Mouse (Mus musculus) forebrain, embryonic 11.5 days (tissue): ENCODE data around the gene Runx3. TPM values are rescaled to one million over a fixed set of nuclear protein-coding genes. Genes with fewer than 3 reads are reported as not detected.

ENCODE experiments used
- ATAC-seq: fragments of 200-750 bp; cut with Nextera tagmentation; replicated peaks from 2 replicates; pipeline ENCODE4 v1.8.0; 2017; ENCODE audit warnings: moderate TSS enrichment; ENCODE audit not compliant: low FRiP score
- DNase-seq: peaks from one replicate; pipeline ENCODE4 v3.0.0-alpha.2; 2017; ENCODE audit warnings: low spot score
- H3K27ac ChIP-seq: fragments of 300-500 bp; sonication (generic); 2 replicates; pipeline ENCODE4 v1.5.1; 2014; ENCODE audit warnings: low read depth, low read length
- H3K27me3 ChIP-seq: fragments of 300-500 bp; sonication (generic); 2 replicates; pipeline ENCODE4 v1.6.1; 2014; ENCODE audit warnings: mild to moderate bottlenecking, low read length, mixed read lengths; ENCODE audit not compliant: control insufficient read depth, insufficient read depth
- H3K36me3 ChIP-seq: fragments of 300-500 bp; sonication (generic); 2 replicates; pipeline ENCODE4 v1.6.1; 2014; ENCODE audit warnings: mild to moderate bottlenecking, low read length, moderate library complexity, mixed read lengths; ENCODE audit not compliant: control insufficient read depth, insufficient read depth
- H3K4me1 ChIP-seq: fragments of 300-500 bp; sonication (generic); replicated peaks from 2 replicates; pipeline ENCODE4 v1.6.1; 2014; ENCODE audit warnings: low read length, mixed read lengths; ENCODE audit not compliant: control insufficient read depth, insufficient read depth
- H3K4me2 ChIP-seq: fragments of 300-500 bp; sonication (generic); 2 replicates; pipeline ENCODE4 v1.6.1; 2014; ENCODE audit warnings: low read depth, mild to moderate bottlenecking, low read length, moderate library complexity, mixed read lengths; ENCODE audit not compliant: severe bottlenecking
- H3K4me3 ChIP-seq: fragments of 300-500 bp; sonication (generic); 2 replicates; pipeline ENCODE4 v1.5.1; 2014; ENCODE audit warnings: low read depth, low read length
- H3K9ac ChIP-seq: fragments of 300-500 bp; sonication (generic); 2 replicates; pipeline ENCODE4 v1.6.1; 2014; ENCODE audit warnings: low read length
- H3K9me3 ChIP-seq: fragments of 300-500 bp; sonication (generic); 2 replicates; pipeline ENCODE4 v1.6.1; 2016; ENCODE audit warnings: low read length, mixed read lengths; ENCODE audit not compliant: control insufficient read depth
- WGBS: fragments of 180-500 bp; shearing (Covaris S2); extraction: QIAGEN DNeasy Blood & Tissue Kit; methylation state at CpG from one replicate; pipeline ENCODE4 v1.1.7; 2014; 5-methylcytosine and 5-hydroxymethylcytosine counted together
- polyA plus RNA-seq: library from polyadenylated mRNA; unstranded; fragments of >200 nt; fragmentation: Nextera tagmentation; extraction: Ambion mirVana; gene quantifications from 2 replicates; pipeline ENCODE4 v1.2.1, GENCODE M21; 2014

Gene Runx3
- polyA plus RNA-seq, 1 experiment from 2014 or later: 0.04 TPM

- 62% methylated on average over 7 of the region's 7 CpGs for WGBS
- no peak overlapping the region for H3K4me3 ChIP-seq
- H3K27me3 ChIP-seq: no peaks in the 10 kb centered on the region
- no peak overlapping the region for H3K4me2 ChIP-seq
- H3K9ac ChIP-seq: no peak overlapping the region
- DNase-seq (no peak), ATAC-seq (no peak)
- H3K4me1 ChIP-seq: peaks cover 3% of the 10 kb centered on the region; the same call in 1 of the 2 replicates
- no peaks in the 10 kb centered on the region for H3K36me3 ChIP-seq
- H3K9me3 ChIP-seq: no peaks in the 10 kb centered on the region
- no peak overlapping the region for H3K27ac ChIP-seq
These were observed 39.9 kb upstream of the Runx3 start for GRCm38 (mm10) chr4:135080641-135080920.

GRCm38 (mm10) chr4:135083089-135083488 is 37.4 kb upstream of the Runx3 start:
- Histone ChIP-seq H3K4me1 (peaks cover 3% of the 10 kb centered on the region; the same call in 1 of the 2 replicates), H3K27me3 (no peaks in the 10 kb centered on the region), H3K4me3 (no peak overlapping the region), H3K9me3 (no peaks in the 10 kb centered on the region), H3K27ac (no peak overlapping the region), H3K9ac (no peak overlapping the region), H3K4me2 (no peak overlapping the region), H3K36me3 (no peaks in the 10 kb centered on the region)
- DNase-seq: no peak
- 80% methylated on average over 6 of the region's 6 CpGs for WGBS
- no peak for ATAC-seq

- Histone ChIP-seq H3K9me3 (no peaks in the 10 kb centered on the region), H3K27me3 (no peaks in the 10 kb centered on the region), H3K36me3 (no peaks in the 10 kb centered on the region), H3K27ac (no peak overlapping the region), H3K9ac (no peak overlapping the region), H3K4me3 (no peak overlapping the region), H3K4me1 (no peaks in the 10 kb centered on the region), H3K4me2 (no peak overlapping the region)
- no peak for DNase-seq
- no peak for ATAC-seq
- WGBS: 77% methylated on average over 13 of the region's 13 CpGs
These were observed 35.2 kb upstream of the Runx3 start for GRCm38 (mm10) chr4:135085077-135085853.

GRCm38 (mm10) chr4:135090613-135091012 is 29.8 kb upstream of the Runx3 start:
- Histone ChIP-seq H3K36me3 (no peaks in the 10 kb centered on the region), H3K4me1 (no peaks in the 10 kb centered on the region), H3K27me3 (no peaks in the 10 kb centered on the region), H3K9me3 (no peaks in the 10 kb centered on the region), H3K4me3 (no peak overlapping the region), H3K9ac (no peak overlapping the region), H3K27ac (no peak overlapping the region), H3K4me2 (no peak overlapping the region)
- no peak for ATAC-seq
- 86% methylated on average over 13 of the region's 13 CpGs for WGBS
- DNase-seq: no peak

GRCm38 (mm10) chr4:135092871-135093270 is 27.6 kb upstream of the Runx3 start:
- Histone ChIP-seq H3K9ac (no peak overlapping the region), H3K9me3 (no peaks in the 10 kb centered on the region), H3K27me3 (no peaks in the 10 kb centered on the region), H3K4me3 (no peak overlapping the region), H3K27ac (no peak overlapping the region), H3K36me3 (no peaks in the 10 kb centered on the region), H3K4me1 (no peaks in the 10 kb centered on the region), H3K4me2 (no peak overlapping the region)
- DNase-seq (no peak), ATAC-seq (no peak)
- WGBS: 74% methylated on average over 3 of the region's 3 CpGs

- no peak overlapping the region for H3K27ac ChIP-seq
- H3K36me3 ChIP-seq: no peaks in the 10 kb centered on the region
- H3K4me3 ChIP-seq: no peak overlapping the region
- H3K9me3 ChIP-seq: no peaks in the 10 kb centered on the region
- no peak overlapping the region for H3K4me2 ChIP-seq
- DNase-seq (no peak), ATAC-seq (no peak)
- WGBS: 85% methylated on average over 8 of the region's 8 CpGs
- H3K27me3 ChIP-seq: no peaks in the 10 kb centered on the region
- no peak overlapping the region for H3K9ac ChIP-seq
- H3K4me1 ChIP-seq: no peaks in the 10 kb centered on the region
These were observed 24.8 kb upstream of the Runx3 start for GRCm38 (mm10) chr4:135095693-135096092.

- Histone ChIP-seq H3K4me1 (no peaks in the 10 kb centered on the region), H3K4me2 (no peak overlapping the region), H3K9me3 (no peaks in the 10 kb centered on the region), H3K27ac (no peak overlapping the region), H3K36me3 (no peaks in the 10 kb centered on the region), H3K4me3 (no peak overlapping the region), H3K9ac (no peak overlapping the region), H3K27me3 (no peaks in the 10 kb centered on the region)
- DNase-seq (no peak), ATAC-seq (no peak)
- WGBS: 84% methylated on average over 16 of the region's 17 CpGs
These were observed 22.3 kb upstream of the Runx3 start for GRCm38 (mm10) chr4:135097910-135098891.

- 82% methylated on average over 13 of the region's 13 CpGs for WGBS
- Histone ChIP-seq H3K4me3 (no peak overlapping the region), H3K4me1 (no peaks in the 10 kb centered on the region), H3K9ac (no peak overlapping the region), H3K9me3 (no peaks in the 10 kb centered on the region), H3K27me3 (no peaks in the 10 kb centered on the region), H3K4me2 (no peak overlapping the region), H3K36me3 (no peaks in the 10 kb centered on the region), H3K27ac (no peak overlapping the region)
- ATAC-seq (no peak), DNase-seq (no peak)
These were observed 18.3 kb upstream of the Runx3 start for GRCm38 (mm10) chr4:135102019-135102740.
